Mouse (Mus musculus): ENCODE results near the gene Mecom. TPM values are rescaled to one million over a fixed set of nuclear protein-coding genes. Genes with fewer than 3 reads are reported as not detected.
"Not testable (repeated sequence)": the region's sequence is repeated elsewhere in the genome, so short reads cannot be mapped to it uniquely, and the experiment has no call there.

Mecom gene
- polyA plus RNA-seq, 1 experiment, result 1.8 TPM

DNA sequence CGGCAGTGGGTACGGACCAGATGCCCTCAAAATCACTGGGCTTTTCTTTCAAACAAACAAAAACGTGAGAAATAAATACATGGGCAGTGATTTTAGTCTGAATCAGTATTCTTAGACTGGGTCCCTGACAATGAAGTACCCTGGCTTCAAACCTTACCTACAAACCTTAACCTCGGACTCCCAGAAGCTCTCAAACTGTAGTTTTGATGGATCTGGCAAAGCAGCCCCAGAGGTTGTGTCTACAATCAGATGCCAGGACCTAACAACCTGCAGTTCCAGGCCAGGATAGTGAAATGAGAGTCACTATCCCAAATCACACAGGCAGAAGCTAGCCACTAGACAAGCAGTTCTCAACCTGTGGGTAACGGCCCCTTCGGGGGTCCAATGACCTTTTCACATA lies 111.2 kb downstream of the Mecom start:
- TF ChIP-seq TCF3 (IDR thresholded peaks at IDR 0.05; ENCODE audit: insufficient read length, low read depth), result no peak
- TF ChIP-seq POLR2AphosphoS2 (IDR thresholded peaks at IDR 0.05; ENCODE audit: insufficient read length, low read depth), result no peak
- no peak for TF ChIP-seq USF1 (IDR thresholded peaks at IDR 0.05; ENCODE audit: low read depth)
- TF ChIP-seq POLR2A (IDR thresholded peaks at IDR 0.05; ENCODE audit: insufficient read length, low read depth), result no peak
- no peak for TF ChIP-seq TCF12 (IDR thresholded peaks at IDR 0.05; ENCODE audit: insufficient read depth, poor library complexity, severe bottlenecking)
- no peak for TF ChIP-seq CEBPB (IDR thresholded peaks at IDR 0.05; ENCODE audit: insufficient read depth, poor library complexity, severe bottlenecking)
- no peak for TF ChIP-seq MAX (IDR thresholded peaks at IDR 0.05; ENCODE audit: low read depth)
- TF ChIP-seq MYOD1 (IDR thresholded peaks at IDR 0.05; ENCODE audit: control insufficient read depth in 1 of 3, insufficient read length in 2 of 3, low read depth in 2 of 3), result no peak
- TF ChIP-seq REST (IDR thresholded peaks at IDR 0.05; ENCODE audit: insufficient read depth, insufficient read length), result no peak
- TF ChIP-seq E2F4 (IDR thresholded peaks at IDR 0.05; ENCODE audit: insufficient read depth), result no peak
- no peak for TF ChIP-seq MYOG (IDR thresholded peaks at IDR 0.05; ENCODE audit: control insufficient read depth in 1 of 3, insufficient read depth in 1 of 3, insufficient read length in 2 of 3, low read depth in 2 of 3)
- TF ChIP-seq SRF (IDR thresholded peaks at IDR 0.05; ENCODE audit: control insufficient read depth, insufficient read length, low read depth), result no peak
- no peaks in the 10 kb centered on the region for H3K27me3 ChIP-seq (ENCODE audit: control insufficient read depth, insufficient read depth, insufficient read length)
- H3K4me2 ChIP-seq (ENCODE audit: low read depth), result no peak overlapping the region

DNA sequence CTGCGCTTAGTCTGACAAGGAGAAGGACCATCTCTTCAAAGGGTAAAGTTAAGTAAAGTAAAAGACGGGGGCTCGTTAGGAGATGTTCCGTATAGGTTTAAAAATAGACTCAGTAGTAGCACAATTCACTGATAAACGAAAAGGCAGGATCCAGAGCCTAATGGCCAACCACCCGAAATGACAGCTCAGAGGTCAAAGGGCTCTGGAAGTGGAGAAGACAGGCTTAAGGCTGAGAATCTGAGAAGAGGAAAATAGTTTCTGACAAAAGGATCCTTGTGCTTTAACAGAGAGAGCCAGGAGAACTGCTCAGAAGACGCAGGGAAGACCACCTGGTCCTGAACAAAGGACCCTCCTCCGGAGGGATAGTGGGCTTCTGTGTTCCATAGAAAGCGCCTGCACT lies 111.7 kb downstream of the Mecom start:
- Histone ChIP-seq H3K27me3 (ENCODE audit: control insufficient read depth, insufficient read depth, insufficient read length) (no peaks in the 10 kb centered on the region), H3K79me2 (ENCODE audit: control insufficient read depth, insufficient read depth) (no peaks in the 10 kb centered on the region), H3K4me2 (ENCODE audit: low read depth) (no peak overlapping the region), H3K36me3 (ENCODE audit: control insufficient read depth, insufficient read depth) (no peaks in the 10 kb centered on the region), H3K4me3 (no peak overlapping the region), H3ac (ENCODE audit: control insufficient read depth, insufficient read length) (no peak overlapping the region)
- TF ChIP-seq MYOG (IDR thresholded peaks at IDR 0.05; ENCODE audit: control insufficient read depth in 1 of 3, insufficient read depth in 1 of 3, insufficient read length in 2 of 3, low read depth in 2 of 3), result no peak

More for the DNA sequence above, 111.2 kb downstream of the Mecom start:
- Histone ChIP-seq H3ac (ENCODE audit: control insufficient read depth, insufficient read length) (no peak overlapping the region), H3K79me2 (ENCODE audit: control insufficient read depth, insufficient read depth) (no peaks in the 10 kb centered on the region), H3K36me3 (ENCODE audit: control insufficient read depth, insufficient read depth) (no peaks in the 10 kb centered on the region), H3K4me3 (no peak overlapping the region)

DNA sequence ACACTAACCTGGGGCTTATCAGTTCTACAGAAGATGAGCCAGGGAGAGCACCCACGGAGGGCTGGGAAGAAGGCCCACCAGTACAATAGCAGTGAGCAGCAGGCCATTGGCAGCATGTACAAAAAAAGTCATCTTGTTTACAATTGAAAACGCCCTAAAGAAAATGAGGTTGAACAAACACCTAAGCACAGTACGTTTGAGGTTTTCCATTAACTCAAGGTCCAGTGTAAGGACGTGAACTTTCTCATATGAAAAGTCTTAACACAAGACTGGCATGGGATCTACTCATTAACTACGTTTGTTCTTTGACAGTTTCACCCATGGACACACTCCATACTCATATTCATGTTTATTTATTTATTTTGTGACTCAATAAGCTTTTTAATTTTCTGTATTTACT lies 118.9 kb downstream of the Mecom start:
- Histone ChIP-seq H3K36me3 (ENCODE audit: control insufficient read depth, insufficient read depth) (no peaks in the 10 kb centered on the region), H3K4me2 (ENCODE audit: low read depth) (no peak overlapping the region), H3K27me3 (ENCODE audit: control insufficient read depth, insufficient read depth, insufficient read length) (no peaks in the 10 kb centered on the region), H3ac (ENCODE audit: control insufficient read depth, insufficient read length) (no peak overlapping the region), H3K79me2 (ENCODE audit: control insufficient read depth, insufficient read depth) (no peaks in the 10 kb centered on the region), H3K4me3 (no peak overlapping the region)
- TF ChIP-seq SRF (IDR thresholded peaks at IDR 0.05; ENCODE audit: control insufficient read depth, insufficient read length, low read depth) (no peak), REST (IDR thresholded peaks at IDR 0.05; ENCODE audit: insufficient read depth, insufficient read length) (no peak), CEBPB (IDR thresholded peaks at IDR 0.05; ENCODE audit: insufficient read depth, poor library complexity, severe bottlenecking) (no peak), MYOG (IDR thresholded peaks at IDR 0.05; ENCODE audit: control insufficient read depth in 1 of 3, insufficient read depth in 1 of 3, insufficient read length in 2 of 3, low read depth in 2 of 3) (no peak), POLR2AphosphoS2 (IDR thresholded peaks at IDR 0.05; ENCODE audit: insufficient read length, low read depth) (no peak), MYOD1 (IDR thresholded peaks at IDR 0.05; ENCODE audit: control insufficient read depth in 1 of 3, insufficient read length in 2 of 3, low read depth in 2 of 3) (no peak), TCF3 (IDR thresholded peaks at IDR 0.05; ENCODE audit: insufficient read length, low read depth) (no peak), MAX (IDR thresholded peaks at IDR 0.05; ENCODE audit: low read depth) (no peak), E2F4 (IDR thresholded peaks at IDR 0.05; ENCODE audit: insufficient read depth) (no peak), USF1 (IDR thresholded peaks at IDR 0.05; ENCODE audit: low read depth) (no peak), TCF12 (IDR thresholded peaks at IDR 0.05; ENCODE audit: insufficient read depth, poor library complexity, severe bottlenecking) (no peak)

DNA sequence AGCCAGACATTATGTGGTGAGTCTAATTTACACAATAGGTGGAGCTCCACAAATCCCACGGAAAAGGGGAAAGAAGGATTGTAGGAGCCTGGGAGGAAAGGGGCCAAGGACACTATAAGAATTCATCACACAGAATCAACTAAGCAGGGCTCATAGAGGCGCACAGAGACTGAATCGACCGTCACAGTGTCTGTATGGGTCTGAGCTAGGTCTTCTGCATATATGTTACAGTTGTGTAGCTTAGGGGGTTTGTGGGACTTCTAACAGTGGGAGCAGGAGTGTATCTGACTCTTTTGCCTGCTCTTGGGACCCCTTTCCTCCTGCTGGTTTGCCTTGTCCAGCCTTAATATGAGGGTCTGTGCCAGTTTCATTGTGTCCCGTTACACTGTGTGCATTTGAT lies 123.8 kb downstream of the Mecom start:
- TF ChIP-seq USF1 (IDR thresholded peaks at IDR 0.05; ENCODE audit: low read depth) (no peak), POLR2AphosphoS2 (IDR thresholded peaks at IDR 0.05; ENCODE audit: insufficient read length, low read depth) (no peak), MYOG (IDR thresholded peaks at IDR 0.05; ENCODE audit: control insufficient read depth in 1 of 3, insufficient read depth in 1 of 3, insufficient read length in 2 of 3, low read depth in 2 of 3) (no peak), CEBPB (IDR thresholded peaks at IDR 0.05; ENCODE audit: insufficient read depth, poor library complexity, severe bottlenecking) (no peak), REST (IDR thresholded peaks at IDR 0.05; ENCODE audit: insufficient read depth, insufficient read length) (no peak), E2F4 (IDR thresholded peaks at IDR 0.05; ENCODE audit: insufficient read depth) (no peak)
- Histone ChIP-seq H3K36me3 (ENCODE audit: control insufficient read depth, insufficient read depth) (no peaks in the 10 kb centered on the region), H3K79me2 (ENCODE audit: control insufficient read depth, insufficient read depth) (no peaks in the 10 kb centered on the region), H3K27me3 (ENCODE audit: control insufficient read depth, insufficient read depth, insufficient read length) (no peaks in the 10 kb centered on the region), H3K4me2 (ENCODE audit: low read depth) (no peak overlapping the region), H3K4me3 (no peak overlapping the region), H3ac (ENCODE audit: control insufficient read depth, insufficient read length) (no peak overlapping the region)

DNA sequence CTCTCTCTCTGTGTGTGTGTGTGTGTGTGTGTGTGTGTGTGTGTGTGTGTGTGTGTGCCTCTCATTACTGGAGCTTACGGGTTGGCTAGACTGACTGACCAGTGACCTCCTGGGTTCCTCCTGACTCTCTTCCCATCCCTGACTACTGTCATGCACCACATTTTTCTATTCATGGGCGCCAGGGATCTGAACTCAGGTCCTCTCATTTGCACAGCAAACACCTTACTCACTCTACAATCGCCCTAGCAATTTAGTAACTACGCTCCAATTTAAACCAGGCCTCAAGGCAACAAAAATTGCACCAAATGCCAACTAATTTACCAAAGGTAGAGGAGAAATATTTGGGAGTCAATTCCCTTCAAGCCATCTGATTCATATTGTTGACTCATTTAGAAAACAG lies 125.9 kb downstream of the Mecom start:
- H3ac ChIP-seq (ENCODE audit: control insufficient read depth, insufficient read length); H3K27me3 ChIP-seq (ENCODE audit: control insufficient read depth, insufficient read depth, insufficient read length); H3K79me2 ChIP-seq (ENCODE audit: control insufficient read depth, insufficient read depth); H3K4me3 ChIP-seq; H3K36me3 ChIP-seq (ENCODE audit: control insufficient read depth, insufficient read depth); H3K4me2 ChIP-seq (ENCODE audit: low read depth): not testable (repeated sequence)

DNA sequence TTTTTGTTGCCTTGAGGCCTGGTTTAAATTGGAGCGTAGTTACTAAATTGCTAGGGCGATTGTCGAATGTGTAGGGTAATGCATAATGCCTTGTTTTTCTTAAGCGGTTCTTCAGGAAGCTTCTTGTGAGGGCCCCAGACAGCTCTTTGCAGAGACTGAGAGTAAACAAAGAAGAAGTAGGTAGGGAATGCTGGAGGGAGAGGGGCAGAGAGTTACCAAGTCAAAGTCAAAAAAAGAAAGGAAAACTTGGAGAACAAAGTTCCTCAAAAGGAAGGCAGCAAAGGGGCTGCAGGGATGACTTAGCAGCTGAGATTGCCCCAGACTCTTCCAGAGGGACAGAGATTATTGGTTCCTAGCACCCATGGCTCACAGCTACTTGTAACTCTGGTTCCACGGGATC lies 126.9 kb downstream of the Mecom start:
- H3ac ChIP-seq (ENCODE audit: control insufficient read depth, insufficient read length), result no peak overlapping the region
- no peaks in the 10 kb centered on the region for H3K27me3 ChIP-seq (ENCODE audit: control insufficient read depth, insufficient read depth, insufficient read length)
- no peaks in the 10 kb centered on the region for H3K79me2 ChIP-seq (ENCODE audit: control insufficient read depth, insufficient read depth)
- no peak for TF ChIP-seq TCF12 (IDR thresholded peaks at IDR 0.05; ENCODE audit: insufficient read depth, poor library complexity, severe bottlenecking)
- no peak for TF ChIP-seq E2F4 (IDR thresholded peaks at IDR 0.05; ENCODE audit: insufficient read depth)
- no peak for TF ChIP-seq CEBPB (IDR thresholded peaks at IDR 0.05; ENCODE audit: insufficient read depth, poor library complexity, severe bottlenecking)
- no peak for TF ChIP-seq USF1 (IDR thresholded peaks at IDR 0.05; ENCODE audit: low read depth)
- TF ChIP-seq MYOD1 (IDR thresholded peaks at IDR 0.05; ENCODE audit: control insufficient read depth in 1 of 3, insufficient read length in 2 of 3, low read depth in 2 of 3), result no peak
- TF ChIP-seq POLR2A (IDR thresholded peaks at IDR 0.05; ENCODE audit: insufficient read length, low read depth), result no peak
- TF ChIP-seq MAX (IDR thresholded peaks at IDR 0.05; ENCODE audit: low read depth), result no peak
- no peak for TF ChIP-seq POLR2AphosphoS2 (IDR thresholded peaks at IDR 0.05; ENCODE audit: insufficient read length, low read depth)
- TF ChIP-seq MYOG (IDR thresholded peaks at IDR 0.05; ENCODE audit: control insufficient read depth in 1 of 3, insufficient read depth in 1 of 3, insufficient read length in 2 of 3, low read depth in 2 of 3), result no peak
- TF ChIP-seq REST (IDR thresholded peaks at IDR 0.05; ENCODE audit: insufficient read depth, insufficient read length), result no peak
- TF ChIP-seq SRF (IDR thresholded peaks at IDR 0.05; ENCODE audit: control insufficient read depth, insufficient read length, low read depth), result no peak
- no peak for TF ChIP-seq TCF3 (IDR thresholded peaks at IDR 0.05; ENCODE audit: insufficient read length, low read depth)
- H3K4me3 ChIP-seq, result no peak overlapping the region
- H3K36me3 ChIP-seq (ENCODE audit: control insufficient read depth, insufficient read depth), result no peaks in the 10 kb centered on the region
- H3K4me2 ChIP-seq (ENCODE audit: low read depth), result no peak overlapping the region
